12 mouse cellular contexts compared by ENCODE assay signal in genomic region chr1:72813089-72813638, GRCm38 (mm10). TPM values are rescaled to one million over a fixed set of nuclear protein-coding genes. Genes with fewer than 3 reads are reported as not detected.
DNase-seq lines count a peak whose midpoint lies in the region; ATAC-seq and TF ChIP-seq lines count a peak whose summit lies in the region.
"Had no signal": no experiment of that assay in that cellular context is flagged by ENCODE, and none has a peak within 500 bp of the region (broad histone marks: within the 10 kb centered on the region; RNA-seq: fewer than 3 reads in every experiment).

No protein-coding gene starts in this region.

- H3K4me3 ChIP-seq in intestine, embryonic 14.5 days (ENCODE audit: low read depth, low read length): no peak overlapping the region
- no peak overlapping the region for H3K4me3 ChIP-seq in intestine, postnatal 0 days (ENCODE audit: low read depth, low read length)
- H3K4me3 ChIP-seq in embryonic facial prominence, embryonic 12.5 days: no peak overlapping the region
- H3K4me3 ChIP-seq in hindbrain, embryonic 15.5 days: no peak overlapping the region
- no peak overlapping the region for H3K4me3 ChIP-seq in midbrain, postnatal 0 days (ENCODE audit: low read depth, low read length)
- H3K4me3 ChIP-seq: heart, embryonic 15.5 days had no signal

- H3K27ac ChIP-seq in intestine, embryonic 14.5 days (ENCODE audit: low read depth): peak overlapping the region; percentile 64
- no peak overlapping the region for H3K27ac ChIP-seq in intestine, postnatal 0 days (ENCODE audit: low read depth, low read length)
- H3K27ac ChIP-seq in embryonic facial prominence, embryonic 12.5 days: peak overlapping the region; percentile 79
- H3K27ac ChIP-seq in hindbrain, embryonic 15.5 days (replicated peaks): peak overlapping the region; percentile 55
- H3K27ac ChIP-seq in midbrain, postnatal 0 days (ENCODE audit: low read depth, low read length): peak overlapping the region; percentile 26; the same call in 1 of the 2 replicates
- H3K27ac ChIP-seq: heart, embryonic 15.5 days had no signal

- DNase-seq in intestine, embryonic 14.5 days (ENCODE audit: low spot score): no peak
- no peak for DNase-seq in midbrain, postnatal 0 days (ENCODE audit: low spot score)
- no peak for DNase-seq in cerebellum, adult 11 months
- DNase-seq in thymus, postnatal 10 days (ENCODE audit: low spot score in 2 of 2): no peak
- no peak for DNase-seq in cerebellum, adult 9-10 months
- DNase-seq: left cerebral cortex, postnatal 4 days had no signal

- H3K27me3 ChIP-seq in intestine, embryonic 14.5 days (replicated peaks; ENCODE audit: control insufficient read depth, insufficient read depth, low read length): no peaks in the 10 kb centered on the region
- no peaks in the 10 kb centered on the region for H3K27me3 ChIP-seq in intestine, postnatal 0 days (replicated peaks; ENCODE audit: control insufficient read depth, insufficient read depth, low read length)
- no peaks in the 10 kb centered on the region for H3K27me3 ChIP-seq in embryonic facial prominence, embryonic 12.5 days
- H3K27me3 ChIP-seq in hindbrain, embryonic 15.5 days: no peaks in the 10 kb centered on the region
- no peaks in the 10 kb centered on the region for H3K27me3 ChIP-seq in midbrain, postnatal 0 days (ENCODE audit: insufficient read depth, low read length)
- H3K27me3 ChIP-seq: heart, embryonic 15.5 days had no signal

- WGBS in intestine, embryonic 14.5 days: 44% methylated on average over 5 of the region's 5 CpGs
- 66% methylated on average over 5 of the region's 5 CpGs for WGBS in intestine, postnatal 0 days
- 21% methylated on average over 5 of the region's 5 CpGs for WGBS in embryonic facial prominence, embryonic 12.5 days
- WGBS in hindbrain, embryonic 15.5 days: 43% methylated on average over 5 of the region's 5 CpGs
- 47% methylated on average over 5 of the region's 5 CpGs for WGBS in midbrain, postnatal 0 days

- no peak overlapping the region for H3K9ac ChIP-seq in intestine, embryonic 14.5 days (ENCODE audit: low read length)
- H3K9ac ChIP-seq in intestine, postnatal 0 days (ENCODE audit: low read depth, low read length): no peak overlapping the region
- H3K9ac ChIP-seq in embryonic facial prominence, embryonic 12.5 days: no peak overlapping the region
- H3K9ac ChIP-seq in hindbrain, embryonic 15.5 days: no peak overlapping the region
- no peak overlapping the region for H3K9ac ChIP-seq in midbrain, postnatal 0 days (replicated peaks; ENCODE audit: low read length, poor library complexity, severe bottlenecking)
- H3K9ac ChIP-seq: heart, embryonic 15.5 days had no signal

- no peak overlapping the region for H3K4me2 ChIP-seq in intestine, embryonic 14.5 days (ENCODE audit: low read length)
- no peak overlapping the region for H3K4me2 ChIP-seq in intestine, postnatal 0 days (replicated peaks; ENCODE audit: low read depth)
- H3K4me2 ChIP-seq in embryonic facial prominence, embryonic 12.5 days (replicated peaks): 0 out of 2 replicates have a peak overlapping the region, but pooled peaks have one; percentile 11
- no peak overlapping the region for H3K4me2 ChIP-seq in hindbrain, embryonic 15.5 days
- H3K4me2 ChIP-seq in midbrain, postnatal 0 days (ENCODE audit: low read depth, low read length, poor library complexity, severe bottlenecking): no peak overlapping the region
- H3K4me2 ChIP-seq: heart, embryonic 15.5 days had no signal

- H3K36me3 ChIP-seq in intestine, embryonic 14.5 days (ENCODE audit: control insufficient read depth, insufficient read depth, low read length): no peaks in the 10 kb centered on the region
- H3K36me3 ChIP-seq in intestine, postnatal 0 days (ENCODE audit: control insufficient read depth, insufficient read depth): no peaks in the 10 kb centered on the region
- no peaks in the 10 kb centered on the region for H3K36me3 ChIP-seq in embryonic facial prominence, embryonic 12.5 days
- H3K36me3 ChIP-seq in hindbrain, embryonic 15.5 days: no peaks in the 10 kb centered on the region
- no peaks in the 10 kb centered on the region for H3K36me3 ChIP-seq in midbrain, postnatal 0 days (ENCODE audit: insufficient read depth, low read length)
- H3K36me3 ChIP-seq: heart, embryonic 15.5 days had no signal

- H3K4me1 ChIP-seq in intestine, embryonic 14.5 days (replicated peaks; ENCODE audit: control insufficient read depth, insufficient read depth, low read length): peaks cover 22% of the 10 kb centered on the region
- no peaks in the 10 kb centered on the region for H3K4me1 ChIP-seq in intestine, postnatal 0 days (replicated peaks; ENCODE audit: control insufficient read depth, insufficient read depth, low read length)
- peaks cover 22% of the 10 kb centered on the region for H3K4me1 ChIP-seq in embryonic facial prominence, embryonic 12.5 days
- peaks cover 18% of the 10 kb centered on the region for H3K4me1 ChIP-seq in hindbrain, embryonic 15.5 days (replicated peaks)
- no peaks in the 10 kb centered on the region for H3K4me1 ChIP-seq in midbrain, postnatal 0 days (ENCODE audit: insufficient read depth, low read length)

- no peaks in the 10 kb centered on the region for H3K9me3 ChIP-seq in intestine, embryonic 14.5 days (ENCODE audit: control insufficient read depth, low read length)
- no peaks in the 10 kb centered on the region for H3K9me3 ChIP-seq in intestine, postnatal 0 days (ENCODE audit: control insufficient read depth)
- no peaks in the 10 kb centered on the region for H3K9me3 ChIP-seq in embryonic facial prominence, embryonic 12.5 days
- H3K9me3 ChIP-seq in hindbrain, embryonic 15.5 days: no peaks in the 10 kb centered on the region
- 0 out of 2 replicates have a peak, but pooled peaks cover 6% of the 10 kb centered on the region for H3K9me3 ChIP-seq in midbrain, postnatal 0 days (ENCODE audit: low read length)
- H3K9me3 ChIP-seq: heart, embryonic 15.5 days had no signal

- TF ChIP-seq CTCF in intestine, postnatal 0 days (IDR thresholded peaks at IDR 0.05; ENCODE audit: low read depth): no peak
- TF ChIP-seq CTCF in midbrain, postnatal 0 days (IDR thresholded peaks at IDR 0.05): no peak

- 0 out of 2 replicates have a peak, but pooled peaks have one; percentile 3 for ATAC-seq in intestine, embryonic 14.5 days (replicated peaks; ENCODE audit: low FRiP score, low TSS enrichment, low read depth)
- no peak for ATAC-seq in intestine, postnatal 0 days
- 0 out of 2 replicates have a peak, but pooled peaks have one; percentile 4 for ATAC-seq in embryonic facial prominence, embryonic 12.5 days (ENCODE audit: insufficient number of reproducible peaks, insufficient read depth, low FRiP score, low TSS enrichment)
- peak; percentile 70 for ATAC-seq in hindbrain, embryonic 15.5 days (ENCODE audit: low FRiP score, low read depth)
- no peak for ATAC-seq in midbrain, postnatal 0 days (ENCODE audit: low FRiP score)
- ATAC-seq: lung, postnatal 0 days had no signal

RNA-seq across cellular contexts. Expression of gene Igfbp2, which starts 11.1 kb away (rescaled TPM):
- polyA plus RNA-seq in intestine, embryonic 14.5 days (2014; fragmentation: Nextera tagmentation; extraction: Ambion mirVana): 194 and 217 TPM in 2 replicates
- 75.6 and 94.0 TPM in 2 replicates for polyA plus RNA-seq in intestine, postnatal 0 days (2015; fragmentation: Nextera tagmentation; extraction: Ambion mirVana)
- polyA plus RNA-seq in embryonic facial prominence, embryonic 12.5 days (2016; fragmentation: Nextera tagmentation; extraction: Ambion mirVana): 429 and 434 TPM in 2 replicates
- 463 and 473 TPM in 2 replicates for polyA plus RNA-seq in hindbrain, embryonic 15.5 days (2015; fragmentation: Nextera tagmentation; extraction: Ambion mirVana)
- total RNA-seq in midbrain, postnatal 0 days (2014; rRNA removed): 432 and 450 TPM in 2 replicates
- polyA plus RNA-seq in midbrain, postnatal 0 days (2015; fragmentation: Nextera tagmentation; extraction: Ambion mirVana): 272 and 323 TPM in 2 replicates
- total RNA-seq: common myeloid progenitor, adult 5-6 weeks had no signal

Comparison
In these comparisons a context has a peak if more than half of its experiments do, and no peak if none do; other contexts are left out.
1. ATAC-seq: peak in intestine, embryonic 14.5 days (single experiment), embryonic facial prominence, embryonic 12.5 days (single experiment) and hindbrain, embryonic 15.5 days (single experiment); none in intestine, postnatal 0 days (single experiment) and midbrain, postnatal 0 days (single experiment).